Mouse (Mus musculus): ENCODE data around the gene Rps6ka5. TPM values are rescaled to one million over a fixed set of nuclear protein-coding genes. Genes with fewer than 3 reads are reported as not detected.
A peak's percentile ranks its signal among the peaks of the same experiment; 100 is the strongest.

Rps6ka5 gene
- polyA plus RNA-seq, 1 experiment from 2014 or later: 3.9 TPM

DNA sequence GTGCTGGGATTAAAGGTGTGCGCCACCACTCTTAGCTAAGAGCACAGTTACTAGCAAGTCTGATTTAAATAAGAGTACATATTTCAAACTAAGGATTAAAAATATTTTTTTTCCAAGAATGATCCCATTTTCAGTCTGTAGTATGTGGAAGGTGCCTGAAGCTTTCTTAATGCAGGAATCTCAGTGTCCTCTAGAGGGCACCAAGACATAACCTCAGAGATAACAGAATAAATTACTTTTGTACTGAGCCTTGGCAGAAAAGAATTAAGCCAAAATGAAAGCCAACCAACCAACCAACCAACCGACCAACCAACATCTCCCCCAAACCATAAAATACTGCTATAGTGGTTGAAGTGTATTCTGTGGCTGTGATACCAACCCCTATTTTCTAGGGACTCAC lies 148.5 kb downstream of the Rps6ka5 start:
- Histone ChIP-seq H3K9ac (no peak overlapping the region), H3K9me3 (replicated peaks) (no peaks in the 10 kb centered on the region), H3K27me3 (no peaks in the 10 kb centered on the region), H3K27ac (no peak overlapping the region), H3K4me2 (no peak overlapping the region), H3K4me3 (no peak overlapping the region), H3K36me3 (no peaks in the 10 kb centered on the region), H3K4me1 (replicated peaks) (no peaks in the 10 kb centered on the region)
- 51% methylated on average over 2 of the region's 2 CpGs for WGBS
- no peak for ATAC-seq (replicated peaks; ENCODE audit: insufficient number of reproducible peaks, insufficient read depth, low FRiP score, low read depth)

DNA sequence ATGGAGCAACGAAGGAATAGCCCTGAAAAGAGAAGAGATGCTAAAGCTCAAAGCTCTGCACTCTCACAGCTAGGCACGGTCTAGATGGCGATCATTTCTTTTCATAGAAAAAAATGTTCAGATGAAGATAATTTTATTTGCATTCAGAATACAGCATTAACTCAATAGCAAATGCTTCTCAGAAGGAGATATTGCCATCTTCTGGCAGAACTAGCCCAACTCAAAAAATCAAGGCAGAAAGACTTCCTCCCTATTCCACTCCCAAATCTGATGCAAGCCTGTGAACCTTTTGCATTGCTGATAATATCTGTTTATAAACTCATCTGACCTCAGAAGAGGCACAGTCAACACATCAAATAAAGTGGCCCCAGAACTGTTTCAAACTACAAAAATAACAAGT lies 151.0 kb downstream of the Rps6ka5 start:
- ATAC-seq (replicated peaks; ENCODE audit: insufficient number of reproducible peaks, insufficient read depth, low FRiP score, low read depth): no peak
- 81% methylated on average over 3 of the region's 3 CpGs for WGBS
- no peak overlapping the region for H3K27ac ChIP-seq
- H3K4me2 ChIP-seq: no peak overlapping the region
- no peak overlapping the region for H3K9ac ChIP-seq
- no peaks in the 10 kb centered on the region for H3K27me3 ChIP-seq
- peaks cover 11% of the 10 kb centered on the region; the same call in 1 of the 2 replicates for H3K36me3 ChIP-seq
- H3K4me3 ChIP-seq: no peak overlapping the region
- no peaks in the 10 kb centered on the region for H3K9me3 ChIP-seq (replicated peaks)
- no peaks in the 10 kb centered on the region for H3K4me1 ChIP-seq (replicated peaks)

DNA sequence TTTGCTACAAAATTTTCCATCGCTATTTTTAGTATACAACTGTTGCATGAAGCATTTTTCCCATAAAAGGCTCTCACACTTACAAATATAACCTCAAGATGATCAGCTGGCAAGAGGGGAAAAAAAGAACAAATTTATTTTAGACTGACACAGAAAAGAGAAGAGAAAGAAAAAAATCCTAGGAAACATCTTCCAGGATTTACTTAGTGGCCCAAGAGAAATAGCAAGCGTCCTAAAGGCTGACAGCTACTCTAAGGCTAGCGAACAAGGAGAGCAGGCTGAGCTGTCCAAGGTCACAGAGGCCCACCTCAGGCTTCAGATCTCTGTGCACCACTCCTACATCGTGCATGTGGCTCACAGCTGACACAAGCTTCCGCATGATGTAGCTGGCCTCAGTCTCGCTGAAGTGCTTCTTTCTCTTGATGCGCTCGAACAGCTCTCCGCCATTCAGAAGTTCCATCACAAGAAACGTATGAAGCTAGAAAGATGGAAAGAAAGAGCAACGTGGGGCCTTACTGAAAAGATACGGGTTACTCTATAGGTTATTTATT lies 156.2 kb downstream of the Rps6ka5 start:
- Histone ChIP-seq H3K27ac (peak overlapping the region; percentile 67), H3K9ac (no peak overlapping the region), H3K36me3 (peaks cover 11% of the 10 kb centered on the region; the same call in 1 of the 2 replicates), H3K9me3 (replicated peaks) (no peaks in the 10 kb centered on the region), H3K4me3 (no peak overlapping the region), H3K4me2 (no peak overlapping the region), H3K27me3 (no peaks in the 10 kb centered on the region), H3K4me1 (replicated peaks) (0 out of 2 replicates have a peak, but pooled peaks cover 2% of the 10 kb centered on the region)
- 65% methylated on average over 12 of the region's 12 CpGs for WGBS
- ATAC-seq (replicated peaks; ENCODE audit: insufficient number of reproducible peaks, insufficient read depth, low FRiP score, low read depth): no peak

DNA sequence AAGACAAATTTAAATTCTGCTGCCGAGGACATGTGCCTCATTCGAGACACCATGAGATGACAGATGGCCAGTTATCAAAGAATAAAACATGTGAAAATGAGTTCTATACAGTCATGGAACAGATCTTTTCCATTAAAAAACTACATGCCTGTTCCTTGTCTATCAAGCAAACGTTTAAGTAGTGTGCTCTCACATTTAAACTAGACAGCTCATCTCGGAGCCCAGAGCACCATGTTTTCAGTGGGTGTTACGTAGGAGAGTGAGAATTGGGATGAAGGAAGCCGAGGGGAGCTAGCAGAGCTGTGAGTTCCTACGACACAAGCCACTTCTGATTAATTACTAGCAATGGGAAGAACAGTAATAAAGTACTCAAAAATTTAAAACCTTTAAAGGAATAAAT lies 158.0 kb downstream of the Rps6ka5 start:
- H3K4me2 ChIP-seq: no peak overlapping the region
- ATAC-seq (replicated peaks; ENCODE audit: insufficient number of reproducible peaks, insufficient read depth, low FRiP score, low read depth): no peak
- peaks cover 11% of the 10 kb centered on the region; the same call in 1 of the 2 replicates for H3K36me3 ChIP-seq
- H3K4me1 ChIP-seq (replicated peaks): 0 out of 2 replicates have a peak, but pooled peaks cover 2% of the 10 kb centered on the region
- no peak overlapping the region for H3K27ac ChIP-seq
- H3K9me3 ChIP-seq (replicated peaks): no peaks in the 10 kb centered on the region
- H3K9ac ChIP-seq: no peak overlapping the region
- no peaks in the 10 kb centered on the region for H3K27me3 ChIP-seq
- no peak overlapping the region for H3K4me3 ChIP-seq
- WGBS: 83% methylated on average over 7 of the region's 7 CpGs

DNA sequence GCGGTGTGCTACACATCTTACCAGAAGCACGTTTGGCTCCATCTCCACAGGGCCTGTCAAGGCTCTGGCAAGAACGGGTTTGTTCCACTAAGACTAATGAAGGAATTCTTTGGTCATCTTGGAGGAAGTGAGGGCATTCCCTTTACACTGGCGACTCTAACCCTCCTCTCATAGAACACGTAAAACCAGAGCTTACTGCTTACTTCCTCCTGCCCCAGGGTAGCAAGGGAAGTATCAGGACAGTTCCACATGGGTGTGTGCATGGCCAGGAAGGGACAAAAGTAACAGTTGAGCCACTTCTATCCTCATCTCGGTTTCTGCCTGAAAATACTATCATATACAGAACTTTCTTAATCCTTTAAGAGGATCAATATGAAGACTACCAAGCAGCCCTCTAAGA lies 158.7 kb downstream of the Rps6ka5 start:
- Histone ChIP-seq H3K4me3 (no peak overlapping the region), H3K9me3 (replicated peaks) (no peaks in the 10 kb centered on the region), H3K9ac (no peak overlapping the region), H3K4me1 (replicated peaks) (0 out of 2 replicates have a peak, but pooled peaks cover 2% of the 10 kb centered on the region), H3K27ac (no peak overlapping the region), H3K27me3 (no peaks in the 10 kb centered on the region), H3K4me2 (no peak overlapping the region), H3K36me3 (peaks cover 11% of the 10 kb centered on the region; the same call in 1 of the 2 replicates)
- 75% methylated on average over 6 of the region's 6 CpGs for WGBS
- no peak for ATAC-seq (replicated peaks; ENCODE audit: insufficient number of reproducible peaks, insufficient read depth, low FRiP score, low read depth)

DNA sequence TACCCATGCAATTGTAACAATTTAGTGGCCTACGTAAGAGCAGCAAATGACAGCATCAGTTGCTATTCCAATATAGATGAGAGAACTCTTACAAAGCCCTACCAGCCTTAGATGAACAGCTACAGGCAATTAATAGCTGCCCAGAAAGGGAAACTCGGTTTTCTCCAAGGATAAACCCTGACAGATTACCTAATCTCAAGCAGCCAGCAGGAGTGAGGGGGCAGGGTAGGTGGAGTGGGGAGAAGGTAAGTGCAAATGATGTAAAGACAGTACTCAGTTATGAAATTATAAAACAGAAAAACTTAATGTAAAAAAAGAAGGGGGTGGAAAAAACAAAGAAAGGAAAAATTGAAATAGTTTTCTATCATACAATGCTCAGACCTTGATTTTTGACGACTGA lies 159.2 kb downstream of the Rps6ka5 start:
- no peak for ATAC-seq (replicated peaks; ENCODE audit: insufficient number of reproducible peaks, insufficient read depth, low FRiP score, low read depth)
- Histone ChIP-seq H3K27ac (no peak overlapping the region), H3K4me1 (replicated peaks) (0 out of 2 replicates have a peak, but pooled peaks cover 2% of the 10 kb centered on the region), H3K27me3 (no peaks in the 10 kb centered on the region), H3K36me3 (peaks cover 11% of the 10 kb centered on the region; the same call in 1 of the 2 replicates), H3K4me2 (no peak overlapping the region), H3K9ac (no peak overlapping the region), H3K4me3 (no peak overlapping the region), H3K9me3 (replicated peaks) (no peaks in the 10 kb centered on the region)
- WGBS: 71% methylated on average over 3 of the region's 3 CpGs

DNA sequence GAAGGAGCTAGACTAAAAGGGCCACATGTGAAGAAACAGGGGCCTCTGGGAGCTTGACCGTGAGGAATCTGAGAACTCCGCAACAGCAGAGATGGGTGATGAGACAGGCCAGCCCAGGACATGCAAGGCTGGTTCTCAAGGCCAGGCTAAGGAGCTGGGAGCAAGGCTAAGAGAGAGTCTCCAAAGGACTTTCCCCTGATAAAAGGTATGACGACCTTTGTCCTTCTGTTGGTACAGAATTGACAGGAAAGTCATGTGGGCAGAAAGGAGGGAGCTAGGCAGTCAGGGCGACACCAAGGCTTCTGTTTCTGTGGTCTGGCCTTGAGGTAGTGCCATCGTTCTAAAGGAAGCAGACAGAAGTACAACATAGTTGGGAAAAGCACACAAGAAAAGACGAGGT lies 173.1 kb downstream of the Rps6ka5 start:
- ATAC-seq (replicated peaks; ENCODE audit: insufficient number of reproducible peaks, insufficient read depth, low FRiP score, low read depth): no peak
- 86% methylated on average over 6 of the region's 6 CpGs for WGBS
- no peak overlapping the region for H3K27ac ChIP-seq

DNA sequence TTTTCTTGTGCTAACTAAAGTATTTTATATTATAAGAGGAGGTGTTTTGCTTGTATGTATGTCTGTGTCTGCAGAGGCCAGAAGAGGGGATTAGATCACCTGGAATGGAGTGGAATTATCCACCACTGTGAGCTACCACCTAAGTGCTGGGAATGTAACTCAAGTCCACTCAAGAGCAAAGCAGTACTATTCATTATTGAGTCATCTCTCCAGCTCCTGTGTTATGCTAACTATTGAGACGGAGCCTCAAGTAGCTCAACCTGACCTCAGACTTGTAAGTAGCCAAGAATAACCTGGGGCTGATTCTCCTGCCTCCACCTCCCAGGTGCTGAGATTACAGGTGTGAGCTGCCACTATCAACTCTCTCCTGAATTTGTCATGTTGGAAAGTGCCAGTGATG lies 174.8 kb downstream of the Rps6ka5 start:
- Histone ChIP-seq H3K27ac (no peak overlapping the region), H3K36me3 (no peaks in the 10 kb centered on the region; the same call in 1 of the 2 replicates), H3K9me3 (replicated peaks) (no peaks in the 10 kb centered on the region), H3K9ac (no peak overlapping the region), H3K4me2 (no peak overlapping the region), H3K4me1 (replicated peaks) (no peaks in the 10 kb centered on the region), H3K4me3 (no peak overlapping the region), H3K27me3 (no peaks in the 10 kb centered on the region)
- 74% methylated on average over 1 of the region's 1 CpGs for WGBS
- ATAC-seq (replicated peaks; ENCODE audit: insufficient number of reproducible peaks, insufficient read depth, low FRiP score, low read depth): no peak

More for the DNA sequence above, 173.1 kb downstream of the Rps6ka5 start:
- Histone ChIP-seq H3K9ac (no peak overlapping the region), H3K4me1 (replicated peaks) (peaks cover 2% of the 10 kb centered on the region; the same call in 1 of the 2 replicates), H3K36me3 (no peaks in the 10 kb centered on the region; the same call in 1 of the 2 replicates), H3K4me3 (no peak overlapping the region), H3K9me3 (replicated peaks) (no peaks in the 10 kb centered on the region), H3K4me2 (no peak overlapping the region), H3K27me3 (no peaks in the 10 kb centered on the region)

DNA sequence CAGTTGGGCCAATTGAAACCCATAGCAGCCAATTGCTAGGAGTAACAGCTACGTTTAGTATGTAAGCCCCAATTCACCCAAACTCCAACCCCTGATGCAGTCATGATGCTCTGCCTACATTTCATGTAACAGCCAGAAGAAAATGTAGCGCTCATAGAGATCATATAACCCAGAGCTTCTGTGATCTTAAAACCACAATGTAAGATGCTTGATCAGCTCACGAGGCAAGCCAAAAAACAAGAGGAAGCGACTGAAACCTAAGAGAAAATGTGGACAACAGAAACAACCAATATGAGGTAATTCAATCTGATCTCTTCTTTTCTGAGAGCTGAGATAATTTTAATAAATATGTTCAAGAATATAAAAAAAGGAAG lies 182.6 kb downstream of the Rps6ka5 start:
- H3K4me2 ChIP-seq: no peak overlapping the region
- no peaks in the 10 kb centered on the region for H3K27me3 ChIP-seq
- no peaks in the 10 kb centered on the region for H3K9me3 ChIP-seq (replicated peaks)
- H3K36me3 ChIP-seq: no peaks in the 10 kb centered on the region
- no peak overlapping the region for H3K27ac ChIP-seq
- no peak overlapping the region for H3K4me3 ChIP-seq
- ATAC-seq (replicated peaks; ENCODE audit: insufficient number of reproducible peaks, insufficient read depth, low FRiP score, low read depth): no peak
- WGBS: 91% methylated on average over 4 of the region's 4 CpGs
- H3K9ac ChIP-seq: no peak overlapping the region
- peaks cover 5% of the 10 kb centered on the region for H3K4me1 ChIP-seq (replicated peaks)

DNA sequence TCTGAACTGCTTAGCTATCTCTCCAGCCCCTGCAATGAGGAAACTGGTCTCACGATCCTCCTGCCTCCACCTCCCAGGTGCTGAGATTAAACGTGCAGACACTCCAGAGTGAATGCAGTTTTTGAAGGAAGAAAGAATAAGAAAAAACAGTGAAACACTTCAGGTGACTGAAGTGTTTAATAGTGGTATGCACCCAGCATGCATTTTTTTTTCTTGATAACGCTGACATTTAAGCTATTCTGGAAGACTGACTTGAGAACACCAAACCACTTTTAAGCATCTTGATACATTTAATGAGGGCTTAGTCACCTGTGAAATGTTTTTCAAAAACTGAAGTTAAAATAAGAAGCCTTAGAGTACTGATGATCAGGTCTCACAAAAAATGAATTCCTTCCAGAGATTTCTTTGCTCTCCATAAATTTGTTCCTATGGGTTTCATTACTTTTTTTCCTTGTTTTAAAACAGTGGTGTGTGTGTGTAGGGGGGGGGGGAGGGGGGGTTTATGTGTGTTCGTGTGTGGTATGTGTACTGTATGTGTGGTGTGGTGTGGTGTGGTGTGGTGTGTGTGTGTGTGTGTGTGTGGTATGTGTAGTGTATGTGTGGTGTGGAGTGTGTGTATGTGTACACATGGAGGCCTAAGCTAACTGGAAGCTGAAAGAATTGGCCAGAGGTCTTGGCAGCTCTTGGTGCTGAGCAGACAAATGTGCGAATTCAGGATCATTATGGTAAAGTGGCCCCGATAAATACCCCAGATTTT lies 183.2 kb downstream of the Rps6ka5 start:
- H3K27ac ChIP-seq: no peak overlapping the region
- no peak for ATAC-seq (replicated peaks; ENCODE audit: insufficient number of reproducible peaks, insufficient read depth, low FRiP score, low read depth)
- H3K36me3 ChIP-seq: no peaks in the 10 kb centered on the region
- no peaks in the 10 kb centered on the region for H3K9me3 ChIP-seq (replicated peaks)
- WGBS: 71% methylated on average over 6 of the region's 6 CpGs
- H3K4me3 ChIP-seq: no peak overlapping the region
- no peak overlapping the region for H3K4me2 ChIP-seq
- H3K4me1 ChIP-seq (replicated peaks): peaks cover 9% of the 10 kb centered on the region
- H3K9ac ChIP-seq: no peak overlapping the region
- no peaks in the 10 kb centered on the region for H3K27me3 ChIP-seq

DNA sequence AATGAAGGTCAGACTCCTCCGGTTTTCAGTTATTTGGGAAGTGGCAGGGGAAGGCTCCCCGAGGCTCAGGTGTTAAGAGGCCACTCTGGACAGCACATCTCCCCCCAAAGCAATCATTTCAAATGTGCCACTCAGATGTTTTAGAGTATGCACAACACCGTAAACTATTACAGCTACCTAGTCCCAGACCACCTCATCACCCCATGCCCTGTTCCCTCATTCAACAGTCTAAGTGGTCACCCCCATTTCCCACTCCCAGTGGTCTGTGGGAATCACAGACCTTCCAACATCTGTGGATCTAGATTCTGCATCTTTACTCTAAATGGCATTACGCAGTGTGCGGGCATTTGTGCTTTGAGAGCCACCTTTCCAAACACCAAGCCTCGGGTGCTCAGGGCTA lies 184.3 kb downstream of the Rps6ka5 start:
- Histone ChIP-seq H3K4me2 (no peak overlapping the region), H3K27ac (no peak overlapping the region), H3K27me3 (no peaks in the 10 kb centered on the region), H3K9ac (no peak overlapping the region), H3K4me3 (no peak overlapping the region), H3K4me1 (replicated peaks) (peaks cover 12% of the 10 kb centered on the region), H3K36me3 (no peaks in the 10 kb centered on the region), H3K9me3 (replicated peaks) (no peaks in the 10 kb centered on the region)
- ATAC-seq (replicated peaks; ENCODE audit: insufficient number of reproducible peaks, insufficient read depth, low FRiP score, low read depth): no peak
- 87% methylated on average over 6 of the region's 6 CpGs for WGBS

DNA sequence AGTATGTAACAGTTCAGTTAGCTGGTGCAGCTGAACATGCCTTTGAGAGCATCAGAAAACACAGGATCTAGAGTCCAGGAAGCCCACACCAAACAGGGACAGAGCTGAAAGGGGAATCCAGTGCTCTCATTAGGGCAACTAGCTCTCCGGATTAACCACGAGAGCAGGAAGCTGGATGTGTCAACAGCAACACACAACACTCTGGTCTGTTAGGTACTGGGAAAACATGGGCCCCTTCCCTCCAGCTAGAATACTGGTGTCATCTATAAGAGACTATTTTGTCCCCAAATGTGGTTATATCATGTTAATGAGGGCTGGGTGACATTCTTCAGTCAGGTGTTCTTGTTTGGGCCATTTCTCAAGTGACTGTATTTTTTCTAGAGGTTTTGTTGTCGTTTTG lies 184.7 kb downstream of the Rps6ka5 start:
- no peaks in the 10 kb centered on the region for H3K27me3 ChIP-seq
- H3K27ac ChIP-seq: no peak overlapping the region
- H3K4me1 ChIP-seq (replicated peaks): peaks cover 14% of the 10 kb centered on the region
- no peak overlapping the region for H3K4me2 ChIP-seq
- 29% methylated on average over 3 of the region's 3 CpGs for WGBS
- H3K36me3 ChIP-seq: no peaks in the 10 kb centered on the region
- no peak for ATAC-seq (replicated peaks; ENCODE audit: insufficient number of reproducible peaks, insufficient read depth, low FRiP score, low read depth)
- H3K9me3 ChIP-seq (replicated peaks): no peaks in the 10 kb centered on the region
- H3K9ac ChIP-seq: no peak overlapping the region
- H3K4me3 ChIP-seq: no peak overlapping the region
